In the genomic region with DNA sequence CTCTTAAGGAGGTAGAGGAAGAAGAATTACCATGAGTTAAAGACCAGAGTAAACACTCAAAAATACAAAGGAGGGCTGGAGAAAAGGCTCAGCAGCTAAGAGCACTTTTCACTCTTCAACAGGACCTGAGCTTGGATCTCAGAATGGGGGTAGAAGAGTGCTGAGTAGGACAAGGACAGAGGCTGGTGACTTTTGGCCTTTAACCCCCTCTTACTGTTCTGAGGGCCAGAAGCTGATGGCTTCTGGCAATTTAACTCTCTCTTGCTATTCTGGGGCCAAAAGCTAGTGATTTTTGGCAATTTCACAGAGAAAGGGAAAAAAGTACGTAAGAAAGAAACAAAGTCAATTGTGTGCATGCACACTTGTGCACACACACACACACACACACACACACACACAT, we compare ENCODE assay signal across 23 mouse cellular contexts.
"Had no signal": no experiment of that assay in that cellular context is flagged by ENCODE, and none has a peak within 500 bp of the region (broad histone marks: within the 10 kb centered on the region; RNA-seq: fewer than 3 reads in every experiment).

No protein-coding gene starts in this region.

- H3K4me3 ChIP-seq: heart, embryonic 13.5 days; heart, embryonic 15.5 days; hindbrain, embryonic 13.5 days; hindbrain, embryonic 15.5 days; limb, embryonic 13.5 days; limb, embryonic 15.5 days had no signal

- ATAC-seq: hindbrain, postnatal 0 days; intestine, embryonic 16.5 days had no signal

- H3K4me2 ChIP-seq: heart, embryonic 11.5 days; heart, embryonic 13.5 days; heart, embryonic 15.5 days; hindbrain, embryonic 13.5 days; hindbrain, embryonic 15.5 days; limb, embryonic 13.5 days; limb, embryonic 15.5 days; liver, embryonic 11.5 days had no signal

- H3K9ac ChIP-seq: heart, embryonic 13.5 days; heart, embryonic 15.5 days; hindbrain, embryonic 13.5 days; hindbrain, embryonic 15.5 days; limb, embryonic 13.5 days; limb, embryonic 15.5 days; liver, embryonic 14.5 days had no signal

- H3K9me3 ChIP-seq: heart, embryonic 13.5 days; heart, embryonic 15.5 days; hindbrain, embryonic 13.5 days; hindbrain, embryonic 15.5 days; limb, embryonic 13.5 days; limb, embryonic 15.5 days had no signal

- H3K27me3 ChIP-seq: heart, embryonic 13.5 days; heart, embryonic 15.5 days; hindbrain, embryonic 13.5 days; hindbrain, embryonic 15.5 days; limb, embryonic 13.5 days; limb, embryonic 15.5 days had no signal

- H3K4me1 ChIP-seq: heart, embryonic 13.5 days; heart, embryonic 15.5 days; hindbrain, embryonic 13.5 days; hindbrain, embryonic 15.5 days; limb, embryonic 13.5 days; limb, embryonic 15.5 days had no signal

- DNase-seq: gastrocnemius, postnatal 14 days; gastrocnemius, postnatal 36 days; heart, adult 18-20 months; heart, postnatal 14 days; heart, postnatal 36 days; kidney, adult 11 months; kidney, postnatal 14 days; kidney, postnatal 36 days; layer of hippocampus, adult 9-11 months; layer of hippocampus, postnatal 36 days; left cerebral cortex, postnatal 4 days had no signal

- H3K27ac ChIP-seq: heart, embryonic 13.5 days; heart, embryonic 15.5 days; hindbrain, embryonic 13.5 days; hindbrain, embryonic 15.5 days; hindbrain, postnatal 0 days; kidney, postnatal 0 days; limb, embryonic 13.5 days; limb, embryonic 15.5 days; liver, embryonic 14.5 days had no signal
